ENCODE assay signal across 11 mouse cellular contexts in genomic region chr11:16627294-16628085, GRCm38 (mm10).
DNase-seq lines count a peak whose midpoint lies in the region; ATAC-seq and TF ChIP-seq lines count a peak whose summit lies in the region.
"Had no signal": no experiment of that assay in that cellular context is flagged by ENCODE, and none has a peak within 500 bp of the region (broad histone marks: within the 10 kb centered on the region; RNA-seq: fewer than 3 reads in every experiment).

No protein-coding gene starts in this region.

- intact Hi-C loops in left cerebral cortex, postnatal 36 days (cut with DNase I): no loop called here
- intact Hi-C loops in gastrocnemius, postnatal 14 days (cut with DNase I; ENCODE audit: low total_unique reads): no loop called here

- no peak overlapping the region for H3K4me3 ChIP-seq in midbrain, embryonic 13.5 days (replicated peaks)
- H3K4me3 ChIP-seq in midbrain, embryonic 11.5 days (ENCODE audit: low read depth, low read length): no peak overlapping the region
- H3K4me3 ChIP-seq in hindbrain, postnatal 0 days (ENCODE audit: low read length): no peak overlapping the region

- H3K9ac ChIP-seq in midbrain, embryonic 13.5 days (replicated peaks): no peak overlapping the region
- H3K9ac ChIP-seq in midbrain, embryonic 11.5 days (ENCODE audit: low read length): no peak overlapping the region
- H3K9ac ChIP-seq in hindbrain, postnatal 0 days (replicated peaks; ENCODE audit: low read length): no peak overlapping the region
- H3K9ac ChIP-seq: liver, embryonic 14.5 days had no signal

- H3K27ac ChIP-seq in midbrain, embryonic 13.5 days: no peak overlapping the region
- no peak overlapping the region for H3K27ac ChIP-seq in midbrain, embryonic 11.5 days (ENCODE audit: low read depth, low read length)
- peak overlapping the region; percentile 64; the same call in 1 of the 2 replicates for H3K27ac ChIP-seq in hindbrain, postnatal 0 days
- H3K27ac ChIP-seq: liver, embryonic 14.5 days had no signal

- no peaks in the 10 kb centered on the region for H3K9me3 ChIP-seq in midbrain, embryonic 13.5 days
- no peaks in the 10 kb centered on the region for H3K9me3 ChIP-seq in midbrain, embryonic 11.5 days (ENCODE audit: control insufficient read depth, low read length)
- no peaks in the 10 kb centered on the region for H3K9me3 ChIP-seq in hindbrain, postnatal 0 days (ENCODE audit: low read length)

- no peaks in the 10 kb centered on the region for H3K4me1 ChIP-seq in midbrain, embryonic 13.5 days (replicated peaks)
- H3K4me1 ChIP-seq in midbrain, embryonic 11.5 days (ENCODE audit: control insufficient read depth, insufficient read depth, low read length): no peaks in the 10 kb centered on the region
- no peaks in the 10 kb centered on the region; the same call in 1 of the 2 replicates for H3K4me1 ChIP-seq in hindbrain, postnatal 0 days (ENCODE audit: insufficient read depth, low read length)

- H3K27me3 ChIP-seq in midbrain, embryonic 13.5 days: no peaks in the 10 kb centered on the region
- H3K27me3 ChIP-seq in midbrain, embryonic 11.5 days (ENCODE audit: control insufficient read depth, insufficient read depth, low read length): no peaks in the 10 kb centered on the region
- no peaks in the 10 kb centered on the region for H3K27me3 ChIP-seq in hindbrain, postnatal 0 days (ENCODE audit: insufficient read depth, low read length)

- no peak overlapping the region for H3K4me2 ChIP-seq in midbrain, embryonic 13.5 days (replicated peaks)
- H3K4me2 ChIP-seq in midbrain, embryonic 11.5 days: no peak overlapping the region
- peak overlapping the region; percentile 33; the same call in 1 of the 2 replicates for H3K4me2 ChIP-seq in hindbrain, postnatal 0 days (ENCODE audit: low read depth, low read length)

- TF ChIP-seq CTCF in hindbrain, postnatal 0 days (IDR thresholded peaks at IDR 0.05; ENCODE audit: low read depth): no peak

- 56% methylated on average over 7 of the region's 7 CpGs for WGBS in midbrain, embryonic 13.5 days
- 64% methylated on average over 7 of the region's 7 CpGs for WGBS in midbrain, embryonic 11.5 days
- WGBS in hindbrain, postnatal 0 days: 39% methylated on average over 7 of the region's 7 CpGs

- peak; percentile 21 to 53 for DNase-seq in cerebellum, postnatal 4 days (ENCODE audit: low spot score in 2 of 2)
- DNase-seq in cerebellum, adult 9-10 months: no peak
- DNase-seq in midbrain, embryonic 11.5 days (ENCODE audit: low spot score, missing footprints): no peak
- DNase-seq in brain, embryonic 18.5 days (ENCODE audit: low read depth, low spot score): peak; percentile 42
- peak; percentile 85 for DNase-seq in hindbrain, postnatal 0 days (ENCODE audit: low spot score)
- no peak for DNase-seq in left cerebral cortex, postnatal 36 days (ENCODE audit: low spot score in 2 of 2)
- no peak for DNase-seq in gastrocnemius, postnatal 14 days
- DNase-seq: cerebellum, adult 2 months; kidney, postnatal 10 days had no signal

- no peaks in the 10 kb centered on the region for H3K36me3 ChIP-seq in midbrain, embryonic 13.5 days
- H3K36me3 ChIP-seq in midbrain, embryonic 11.5 days (ENCODE audit: control insufficient read depth, insufficient read depth, low read length): no peaks in the 10 kb centered on the region
- H3K36me3 ChIP-seq in hindbrain, postnatal 0 days (ENCODE audit: insufficient read depth, low read length): no peaks in the 10 kb centered on the region

- peak; percentile 93 for ATAC-seq in midbrain, embryonic 13.5 days
- ATAC-seq in midbrain, embryonic 11.5 days (ENCODE audit: low FRiP score): no peak
- ATAC-seq in hindbrain, postnatal 0 days: peak; percentile 98

Comparison
In these comparisons a context has a peak if more than half of its experiments do, and no peak if none do; other contexts are left out.
1. DNase-seq: peak in cerebellum, postnatal 4 days (2 of 2), brain, embryonic 18.5 days (single experiment) and hindbrain, postnatal 0 days (single experiment); none in cerebellum, adult 9-10 months (single experiment), midbrain, embryonic 11.5 days (single experiment), left cerebral cortex, postnatal 36 days (0 of 2) and gastrocnemius, postnatal 14 days (single experiment).